ENCODE assay signal across 11 mouse cellular contexts in the genomic region with DNA sequence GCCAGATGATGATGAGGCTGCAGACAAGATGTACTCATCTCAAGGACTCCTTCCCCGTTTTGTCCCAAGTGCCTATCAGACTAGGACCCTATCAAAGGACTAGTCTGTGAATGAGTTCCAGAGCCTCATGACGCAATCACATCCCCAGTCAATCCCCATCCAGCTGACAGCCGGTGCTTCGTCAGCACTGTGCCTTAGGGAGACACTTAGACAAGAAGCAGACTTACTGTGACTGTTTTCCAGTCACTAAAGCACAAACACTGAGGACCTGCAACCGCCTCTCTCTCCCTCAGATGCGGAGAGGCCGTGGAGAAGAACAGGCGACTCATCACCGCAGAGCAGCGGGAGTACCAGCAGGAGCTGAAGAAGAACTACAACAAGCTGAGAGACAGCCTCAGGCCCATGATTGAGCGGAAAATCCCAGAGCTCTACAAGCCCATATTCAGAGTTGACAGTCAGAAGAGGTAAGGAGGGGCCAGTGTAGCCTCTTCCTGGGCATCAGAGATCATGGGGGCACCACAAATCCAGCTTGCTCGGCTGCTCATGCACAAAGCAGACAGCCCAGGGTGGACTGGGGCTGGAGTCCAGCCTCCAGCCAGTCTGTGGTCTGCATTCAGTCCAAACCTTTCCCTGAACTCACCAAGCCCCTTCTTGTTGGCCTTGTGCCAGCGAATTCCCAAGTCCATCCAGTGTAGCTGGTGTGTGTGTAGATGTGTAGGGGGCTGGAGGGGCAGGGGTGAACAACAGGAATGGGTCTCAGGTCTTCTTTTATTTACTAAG. TPM values are rescaled to one million over a fixed set of nuclear protein-coding genes. Genes with fewer than 3 reads are reported as not detected.
DNase-seq lines count a peak whose midpoint lies in the region; ATAC-seq lines count a peak whose summit lies in the region.
"Had no signal": no experiment of that assay in that cellular context is flagged by ENCODE, and none has a peak within 500 bp of the region (broad histone marks: within the 10 kb centered on the region; RNA-seq: fewer than 3 reads in every experiment).

No protein-coding gene starts in this region.

- H3K4me1 ChIP-seq in heart, embryonic 13.5 days: peaks cover 25% of the 10 kb centered on the region
- peaks cover 15% of the 10 kb centered on the region; the same call in 1 of the 2 replicates for H3K4me1 ChIP-seq in kidney, embryonic 14.5 days (ENCODE audit: control insufficient read depth, insufficient read depth, low read length)
- no peaks in the 10 kb centered on the region for H3K4me1 ChIP-seq in midbrain, embryonic 11.5 days (ENCODE audit: control insufficient read depth, insufficient read depth, low read length)

- 43% methylated on average over 13 of the region's 13 CpGs for WGBS in heart, embryonic 13.5 days
- 63% methylated on average over 13 of the region's 13 CpGs for whole genome bisulfite sequencing in kidney, embryonic 14.5 days
- 78% methylated on average over 13 of the region's 13 CpGs for WGBS in midbrain, embryonic 11.5 days

- DNase-seq in heart, adult 9 months (ENCODE audit: low spot score in 2 of 2): no peak
- DNase-seq in retina, postnatal 1 day: peak; percentile 49
- DNase-seq in retina, embryonic 14.5 days (ENCODE audit: low spot score): no peak
- DNase-seq in yolk sac, embryonic 10.5 days (ENCODE audit: low spot score): peak; percentile 58
- no peak for DNase-seq in right cerebral cortex, postnatal 10 days (ENCODE audit: low spot score in 2 of 2)
- no peak for DNase-seq in midbrain, embryonic 11.5 days (ENCODE audit: low spot score, missing footprints)

- H3K9ac ChIP-seq in heart, embryonic 13.5 days: peak overlapping the region; percentile 21; the same call in 1 of the 2 replicates
- H3K9ac ChIP-seq in kidney, embryonic 14.5 days (ENCODE audit: low read depth, low read length): no peak overlapping the region
- H3K9ac ChIP-seq in midbrain, embryonic 11.5 days (ENCODE audit: low read length): no peak overlapping the region
- H3K9ac ChIP-seq: stomach, embryonic 15.5 days had no signal

- peak overlapping the region; percentile 17; the same call in 1 of the 2 replicates for H3K27ac ChIP-seq in heart, embryonic 13.5 days (replicated peaks)
- peak overlapping the region; percentile 60 for H3K27ac ChIP-seq in kidney, embryonic 14.5 days (ENCODE audit: low read depth, low read length)
- H3K27ac ChIP-seq in midbrain, embryonic 11.5 days (ENCODE audit: low read depth, low read length): no peak overlapping the region
- H3K27ac ChIP-seq: macrophage; stomach, embryonic 15.5 days had no signal

- no peak for ATAC-seq in heart, embryonic 13.5 days (ENCODE audit: extremely low read depth, insufficient number of reproducible peaks, low FRiP score, low TSS enrichment)
- peak; percentile 82 for ATAC-seq in kidney, embryonic 14.5 days (ENCODE audit: low FRiP score, low TSS enrichment)
- no peak for ATAC-seq in midbrain, embryonic 11.5 days (ENCODE audit: low FRiP score)

- H3K4me2 ChIP-seq in heart, embryonic 13.5 days: no peak overlapping the region
- H3K4me2 ChIP-seq in kidney, embryonic 14.5 days (replicated peaks; ENCODE audit: low read depth, low read length): no peak overlapping the region
- H3K4me2 ChIP-seq in midbrain, embryonic 11.5 days: no peak overlapping the region
- H3K4me2 ChIP-seq: stomach, embryonic 15.5 days had no signal

- H3K4me3 ChIP-seq in heart, embryonic 13.5 days: no peak overlapping the region
- no peak overlapping the region for H3K4me3 ChIP-seq in kidney, embryonic 14.5 days (ENCODE audit: low read length)
- no peak overlapping the region for H3K4me3 ChIP-seq in midbrain, embryonic 11.5 days (ENCODE audit: low read depth, low read length)
- H3K4me3 ChIP-seq: myocyte; stomach, embryonic 15.5 days had no signal

- H3K36me3 ChIP-seq in heart, embryonic 13.5 days: 0 out of 2 replicates have a peak, but pooled peaks cover 3% of the 10 kb centered on the region
- H3K36me3 ChIP-seq in kidney, embryonic 14.5 days (ENCODE audit: control insufficient read depth, insufficient read depth, low read length): no peaks in the 10 kb centered on the region
- no peaks in the 10 kb centered on the region for H3K36me3 ChIP-seq in midbrain, embryonic 11.5 days (ENCODE audit: control insufficient read depth, insufficient read depth, low read length)
- H3K36me3 ChIP-seq: stomach, embryonic 15.5 days had no signal

- no peaks in the 10 kb centered on the region for H3K27me3 ChIP-seq in heart, embryonic 13.5 days (replicated peaks)
- H3K27me3 ChIP-seq in kidney, embryonic 14.5 days (ENCODE audit: control insufficient read depth, insufficient read depth, low read length): no peaks in the 10 kb centered on the region
- no peaks in the 10 kb centered on the region for H3K27me3 ChIP-seq in midbrain, embryonic 11.5 days (ENCODE audit: control insufficient read depth, insufficient read depth, low read length)
- H3K27me3 ChIP-seq: stomach, embryonic 15.5 days had no signal

- H3K9me3 ChIP-seq in heart, embryonic 13.5 days: no peaks in the 10 kb centered on the region
- no peaks in the 10 kb centered on the region for H3K9me3 ChIP-seq in kidney, embryonic 14.5 days (ENCODE audit: control insufficient read depth, low read length)
- H3K9me3 ChIP-seq in midbrain, embryonic 11.5 days (ENCODE audit: control insufficient read depth, low read length): no peaks in the 10 kb centered on the region
- H3K9me3 ChIP-seq: stomach, embryonic 15.5 days had no signal

RNA-seq across cellular contexts. Expression of gene Kank1, which starts 36.5 kb away (rescaled TPM):
- 45.7 and 50.4 TPM in 2 replicates for polyA plus RNA-seq in heart, embryonic 13.5 days (2015; fragmentation: Nextera tagmentation; extraction: Ambion mirVana)
- polyA plus RNA-seq in kidney, embryonic 14.5 days (2014; fragmentation: Nextera tagmentation; extraction: Ambion mirVana): 14.5 and 23.0 TPM in 2 replicates
- polyA plus RNA-seq in midbrain, embryonic 11.5 days (2014; fragmentation: Nextera tagmentation; extraction: Ambion mirVana): 12.9 and 13.3 TPM in 2 replicates
- polyA plus RNA-seq: macrophage had no signal

Comparison
In these comparisons a context has a peak if more than half of its experiments do, and no peak if none do; other contexts are left out.
1. DNase-seq: peak in retina, postnatal 1 day (single experiment) and yolk sac, embryonic 10.5 days (single experiment); none in heart, adult 9 months (0 of 2), retina, embryonic 14.5 days (single experiment), right cerebral cortex, postnatal 10 days (0 of 2) and midbrain, embryonic 11.5 days (single experiment).